In genomic region chr17:62788783-62789182, GRCm38 (mm10) we compare ENCODE assay signal across 16 mouse cellular contexts.
DNase-seq lines count a peak whose midpoint lies in the region; ATAC-seq and TF ChIP-seq lines count a peak whose summit lies in the region.
"Had no signal": no experiment of that assay in that cellular context is flagged by ENCODE, and none has a peak within 500 bp of the region (broad histone marks: within the 10 kb centered on the region; RNA-seq: fewer than 3 reads in every experiment).

No protein-coding gene starts in this region.

- TF ChIP-seq CTCF in midbrain, postnatal 0 days (IDR thresholded peaks at IDR 0.05) = no peak
- no peak for TF ChIP-seq CTCF in stomach, postnatal 0 days (IDR thresholded peaks at IDR 0.05; ENCODE audit: low read depth)

- no peaks in the 10 kb centered on the region for H3K36me3 ChIP-seq in hindbrain, embryonic 15.5 days
- H3K36me3 ChIP-seq in hindbrain, embryonic 12.5 days = no peaks in the 10 kb centered on the region
- no peaks in the 10 kb centered on the region for H3K36me3 ChIP-seq in midbrain, embryonic 10.5 days
- H3K36me3 ChIP-seq in midbrain, postnatal 0 days (ENCODE audit: insufficient read depth, low read length) = no peaks in the 10 kb centered on the region
- no peaks in the 10 kb centered on the region for H3K36me3 ChIP-seq in forebrain, embryonic 16.5 days (ENCODE audit: control insufficient read depth, insufficient read depth)
- no peaks in the 10 kb centered on the region for H3K36me3 ChIP-seq in stomach, postnatal 0 days (ENCODE audit: control insufficient read depth, insufficient read depth, low read length)
- H3K36me3 ChIP-seq: liver, embryonic 12.5 days; neural tube, embryonic 12.5 days had no signal

- no peaks in the 10 kb centered on the region for H3K27me3 ChIP-seq in hindbrain, embryonic 15.5 days
- H3K27me3 ChIP-seq in hindbrain, embryonic 12.5 days = no peaks in the 10 kb centered on the region
- peaks cover 82% of the 10 kb centered on the region for H3K27me3 ChIP-seq in midbrain, embryonic 10.5 days (ENCODE audit: low read depth, poor library complexity, severe bottlenecking)
- no peaks in the 10 kb centered on the region for H3K27me3 ChIP-seq in midbrain, postnatal 0 days (ENCODE audit: insufficient read depth, low read length)
- H3K27me3 ChIP-seq in forebrain, embryonic 16.5 days (replicated peaks; ENCODE audit: control insufficient read depth, insufficient read depth, low read length) = no peaks in the 10 kb centered on the region
- H3K27me3 ChIP-seq in stomach, postnatal 0 days (ENCODE audit: control insufficient read depth, insufficient read depth, low read length) = no peaks in the 10 kb centered on the region
- H3K27me3 ChIP-seq: neural tube, embryonic 12.5 days had no signal

- H3K4me3 ChIP-seq in hindbrain, embryonic 15.5 days = no peak overlapping the region
- H3K4me3 ChIP-seq in hindbrain, embryonic 12.5 days = no peak overlapping the region
- H3K4me3 ChIP-seq in midbrain, embryonic 10.5 days = peak overlapping the region; percentile 31; the same call in 1 of the 2 replicates
- H3K4me3 ChIP-seq in midbrain, postnatal 0 days (ENCODE audit: low read depth, low read length) = no peak overlapping the region
- H3K4me3 ChIP-seq in forebrain, embryonic 16.5 days (replicated peaks; ENCODE audit: low read length) = no peak overlapping the region
- H3K4me3 ChIP-seq in stomach, postnatal 0 days (ENCODE audit: low read depth, low read length) = no peak overlapping the region
- H3K4me3 ChIP-seq: liver, embryonic 12.5 days; neural tube, embryonic 12.5 days had no signal

- peak overlapping the region; percentile 14; the same call in 1 of the 2 replicates for H3K4me2 ChIP-seq in hindbrain, embryonic 15.5 days
- no peak overlapping the region for H3K4me2 ChIP-seq in hindbrain, embryonic 12.5 days (replicated peaks)
- no peak overlapping the region for H3K4me2 ChIP-seq in midbrain, postnatal 0 days (ENCODE audit: low read depth, low read length, poor library complexity, severe bottlenecking)
- H3K4me2 ChIP-seq in forebrain, embryonic 16.5 days (ENCODE audit: low read length) = peak overlapping the region; percentile 16; the same call in 1 of the 2 replicates
- H3K4me2 ChIP-seq in stomach, postnatal 0 days (replicated peaks; ENCODE audit: low read depth) = 0 out of 2 replicates have a peak overlapping the region, but pooled peaks have one; percentile 9
- H3K4me2 ChIP-seq: liver, embryonic 12.5 days; lung, embryonic 14.5 days; neural tube, embryonic 12.5 days had no signal

- H3K9me3 ChIP-seq in hindbrain, embryonic 15.5 days = no peaks in the 10 kb centered on the region
- H3K9me3 ChIP-seq in hindbrain, embryonic 12.5 days (replicated peaks) = no peaks in the 10 kb centered on the region
- no peaks in the 10 kb centered on the region for H3K9me3 ChIP-seq in midbrain, embryonic 10.5 days (replicated peaks)
- no peaks in the 10 kb centered on the region for H3K9me3 ChIP-seq in midbrain, postnatal 0 days (ENCODE audit: low read length)
- no peaks in the 10 kb centered on the region for H3K9me3 ChIP-seq in forebrain, embryonic 16.5 days (ENCODE audit: control insufficient read depth, low read length)
- no peaks in the 10 kb centered on the region for H3K9me3 ChIP-seq in stomach, postnatal 0 days (ENCODE audit: control insufficient read depth, low read length)
- H3K9me3 ChIP-seq: liver, embryonic 12.5 days; neural tube, embryonic 12.5 days had no signal

- H3K9ac ChIP-seq in hindbrain, embryonic 15.5 days = no peak overlapping the region
- H3K9ac ChIP-seq in hindbrain, embryonic 12.5 days = no peak overlapping the region
- H3K9ac ChIP-seq in midbrain, postnatal 0 days (replicated peaks; ENCODE audit: low read length, poor library complexity, severe bottlenecking) = no peak overlapping the region
- no peak overlapping the region for H3K9ac ChIP-seq in forebrain, embryonic 16.5 days (replicated peaks; ENCODE audit: low read depth, low read length)
- no peak overlapping the region for H3K9ac ChIP-seq in stomach, postnatal 0 days (ENCODE audit: low read length)
- H3K9ac ChIP-seq: liver, embryonic 12.5 days; lung, embryonic 14.5 days; neural tube, embryonic 12.5 days had no signal

- H3K4me1 ChIP-seq in hindbrain, embryonic 15.5 days (replicated peaks) = peaks cover 24% of the 10 kb centered on the region
- peaks cover 29% of the 10 kb centered on the region for H3K4me1 ChIP-seq in hindbrain, embryonic 12.5 days
- H3K4me1 ChIP-seq in midbrain, embryonic 10.5 days = peaks cover 96% of the 10 kb centered on the region
- peaks cover 4% of the 10 kb centered on the region; the same call in 1 of the 2 replicates for H3K4me1 ChIP-seq in midbrain, postnatal 0 days (ENCODE audit: insufficient read depth, low read length)
- peaks cover 28% of the 10 kb centered on the region for H3K4me1 ChIP-seq in forebrain, embryonic 16.5 days (replicated peaks; ENCODE audit: control insufficient read depth, insufficient read depth, low read length)
- no peaks in the 10 kb centered on the region for H3K4me1 ChIP-seq in stomach, postnatal 0 days (replicated peaks; ENCODE audit: control insufficient read depth, insufficient read depth)

- no peak for DNase-seq in midbrain, embryonic 10.5 days (ENCODE audit: low spot score)
- no peak for DNase-seq in midbrain, postnatal 0 days (ENCODE audit: low spot score)
- peak; percentile 17 for DNase-seq in stomach, postnatal 0 days (ENCODE audit: low spot score)
- no peak for DNase-seq in left cerebral cortex, adult 18-20 months (ENCODE audit: low spot score in 2 of 2)
- DNase-seq: cerebellum, adult 9-11 months; gastrocnemius, postnatal 25 days; heart, postnatal 4 days; lung, embryonic 14.5 days; spleen, adult 18-20 months had no signal

- TF ChIP-seq EP300 in stomach, postnatal 0 days (optimal IDR thresholded peaks at IDR 0.05) = no peak

- 50% methylated on average over 6 of the region's 6 CpGs for WGBS in hindbrain, embryonic 15.5 days
- WGBS in hindbrain, embryonic 12.5 days = 52% methylated on average over 6 of the region's 6 CpGs
- 22% methylated on average over 6 of the region's 6 CpGs for WGBS in midbrain, embryonic 10.5 days
- WGBS in midbrain, postnatal 0 days = 20% methylated on average over 6 of the region's 6 CpGs
- 10% methylated on average over 6 of the region's 6 CpGs for WGBS in forebrain, embryonic 16.5 days
- 42% methylated on average over 6 of the region's 6 CpGs for WGBS in stomach, postnatal 0 days

- no peak overlapping the region for H3K27ac ChIP-seq in hindbrain, embryonic 15.5 days (replicated peaks)
- H3K27ac ChIP-seq in hindbrain, embryonic 12.5 days = no peak overlapping the region
- no peak overlapping the region for H3K27ac ChIP-seq in midbrain, embryonic 10.5 days (replicated peaks)
- H3K27ac ChIP-seq in midbrain, postnatal 0 days (ENCODE audit: low read depth, low read length) = no peak overlapping the region
- no peak overlapping the region for H3K27ac ChIP-seq in forebrain, embryonic 16.5 days (ENCODE audit: low read length)
- no peak overlapping the region for H3K27ac ChIP-seq in stomach, postnatal 0 days (replicated peaks)
- H3K27ac ChIP-seq: liver, embryonic 12.5 days; macrophage; neural tube, embryonic 12.5 days had no signal

- no peak for ATAC-seq in hindbrain, embryonic 15.5 days (ENCODE audit: low FRiP score, low read depth)
- no peak for ATAC-seq in hindbrain, embryonic 12.5 days (ENCODE audit: low FRiP score)
- no peak for ATAC-seq in midbrain, postnatal 0 days (ENCODE audit: low FRiP score)
- ATAC-seq in forebrain, embryonic 16.5 days = no peak
- ATAC-seq in stomach, postnatal 0 days (ENCODE audit: low FRiP score, low TSS enrichment) = no peak
- ATAC-seq: inflammation-experienced regulatory T-cells, adult 6 months; liver, embryonic 12.5 days had no signal

Comparison
In these comparisons a context has a peak if more than half of its experiments do, and no peak if none do; other contexts are left out.
1. H3K4me2 ChIP-seq: peak in hindbrain, embryonic 15.5 days (single experiment), forebrain, embryonic 16.5 days (single experiment) and stomach, postnatal 0 days (single experiment); none in hindbrain, embryonic 12.5 days (single experiment) and midbrain, postnatal 0 days (single experiment).